Mouse (Mus musculus): ENCODE data around the gene Hsd11b1.

The Hsd11b1 gene

GRCm38 (mm10) chr1:193242863-193243262 lies 21.0 kb downstream of the Hsd11b1 start:
- no peak for DNase-seq (ENCODE audit: low spot score)

- peak; percentile 48 for DNase-seq (ENCODE audit: low spot score)
Observed at GRCm38 (mm10) chr1:193242238-193242637, 21.6 kb downstream of the Hsd11b1 start.

- no peak for DNase-seq (ENCODE audit: low spot score)
Observed at GRCm38 (mm10) chr1:193241436-193241835, 22.4 kb downstream of the Hsd11b1 start.

GRCm38 (mm10) chr1:193238426-193238825 lies 25.4 kb downstream of the Hsd11b1 start:
- no peak for DNase-seq (ENCODE audit: low spot score)

GRCm38 (mm10) chr1:193234930-193235329 lies 28.9 kb downstream of the Hsd11b1 start:
- no peak for DNase-seq (ENCODE audit: low spot score)

GRCm38 (mm10) chr1:193234130-193234645 lies 29.7 kb downstream of the Hsd11b1 start:
- DNase-seq (ENCODE audit: low spot score), result no peak

GRCm38 (mm10) chr1:193232732-193233131 lies 31.1 kb downstream of the Hsd11b1 start:
- no peak for DNase-seq (ENCODE audit: low spot score)

- DNase-seq (ENCODE audit: low spot score), result no peak
Observed at GRCm38 (mm10) chr1:193230935-193231334, 32.9 kb downstream of the Hsd11b1 start.

GRCm38 (mm10) chr1:193230531-193230930 lies 33.3 kb downstream of the Hsd11b1 start:
- no peak for DNase-seq (ENCODE audit: low spot score)

- no peak for DNase-seq (ENCODE audit: low spot score)
Observed at GRCm38 (mm10) chr1:193229570-193229969, 34.3 kb downstream of the Hsd11b1 start.

GRCm38 (mm10) chr1:193227537-193227936 lies 36.3 kb downstream of the Hsd11b1 start:
- no peak for DNase-seq (ENCODE audit: low spot score)

GRCm38 (mm10) chr1:193226724-193227522 lies 37.0 kb downstream of the Hsd11b1 start:
- DNase-seq (ENCODE audit: low spot score), result no peak

- DNase-seq (ENCODE audit: low spot score), result no peak
Observed at GRCm38 (mm10) chr1:193226114-193226513, 37.8 kb downstream of the Hsd11b1 start.

- no peak for DNase-seq (ENCODE audit: low spot score)
Observed at GRCm38 (mm10) chr1:193225531-193225930, 38.3 kb downstream of the Hsd11b1 start.

- DNase-seq (ENCODE audit: low spot score), result no peak
Observed at GRCm38 (mm10) chr1:193220408-193220807, 43.5 kb downstream of the Hsd11b1 start.

- no peak for DNase-seq (ENCODE audit: low spot score)
Observed at GRCm38 (mm10) chr1:193216000-193216399, 47.9 kb downstream of the Hsd11b1 start.

GRCm38 (mm10) chr1:193214053-193214452 lies 49.8 kb downstream of the Hsd11b1 start:
- no peak for DNase-seq (ENCODE audit: low spot score)

- DNase-seq (ENCODE audit: low spot score), result no peak
Observed at GRCm38 (mm10) chr1:193211371-193211770, 52.5 kb downstream of the Hsd11b1 start.

GRCm38 (mm10) chr1:193208178-193208577 lies 55.7 kb downstream of the Hsd11b1 start:
- DNase-seq (ENCODE audit: low spot score), result peak; percentile 59

GRCm38 (mm10) chr1:193207503-193207902 lies 56.4 kb downstream of the Hsd11b1 start, which contains the start of gene Lamb3:
Gene Lamb3, plus strand, starts transcription at chr1:193207699.
- DNase-seq (ENCODE audit: low spot score), result no peak

GRCm38 (mm10) chr1:193205431-193205830 lies 58.4 kb downstream of the Hsd11b1 start:
- no peak for DNase-seq (ENCODE audit: low spot score)

- no peak for DNase-seq (ENCODE audit: low spot score)
Observed at GRCm38 (mm10) chr1:193203821-193204220, 60.1 kb downstream of the Hsd11b1 start.

- no peak for DNase-seq (ENCODE audit: low spot score)
Observed at GRCm38 (mm10) chr1:193201383-193201778, 62.5 kb downstream of the Hsd11b1 start, which contains the start of gene Traf3ip3. Gene Traf3ip3, minus strand, starts transcription at chr1:193201703.

Data from testis, postnatal 10 days (tissue).